Mouse (Mus musculus) inflammation-experienced regulatory T-cells, adult 6 months (primary cell): ENCODE measurements around the gene Tex47. TPM values are rescaled to one million over a fixed set of nuclear protein-coding genes. Genes with fewer than 3 reads are reported as not detected.
A peak's percentile ranks its signal among the peaks of the same experiment; 100 is the strongest.

Experiments used
- ATAC-seq: one replicate; pipeline ENCODE4 v1.8.0; 2017
- polyA plus RNA-seq, 3 experiments: library from polyadenylated mRNA; unstranded; fragments of 100-300 nt; shearing (Covaris generic); gene quantifications; one replicate each; pipeline ENCODE4 v1.2.1; 2017

Tex47 gene
- not detected for polyA plus RNA-seq

DNA sequence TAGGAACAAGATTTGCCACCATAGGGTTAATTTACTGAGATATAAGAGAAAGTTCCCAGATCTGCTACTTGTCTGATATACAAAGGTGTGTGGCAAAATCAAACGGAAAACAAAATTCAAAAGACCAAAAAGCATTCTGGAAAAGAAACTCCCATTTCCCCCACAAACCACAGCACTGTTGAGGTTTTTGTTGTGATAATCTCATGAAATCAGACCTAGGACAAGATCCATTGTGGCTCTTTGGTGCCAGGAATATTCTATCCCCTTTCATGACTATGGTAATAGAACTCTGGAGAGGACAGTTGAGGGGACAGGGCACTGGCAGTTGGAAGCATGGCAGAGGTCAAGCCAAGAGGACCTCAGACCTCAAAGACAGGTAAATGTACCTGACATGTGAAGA lies at the start of gene Tex47:
Gene Tex47, plus strand, starts transcription at position 301 of the 400 bp plus-strand sequence.
- no peak for ATAC-seq

GRCm38 (mm10) chr5:7276659-7277455 lies 27.1 kb upstream of the Tex47 start:
- peak; percentile 99 for ATAC-seq

GRCm38 (mm10) chr5:7284336-7284735 lies 19.6 kb upstream of the Tex47 start:
- ATAC-seq, result no peak

DNA sequence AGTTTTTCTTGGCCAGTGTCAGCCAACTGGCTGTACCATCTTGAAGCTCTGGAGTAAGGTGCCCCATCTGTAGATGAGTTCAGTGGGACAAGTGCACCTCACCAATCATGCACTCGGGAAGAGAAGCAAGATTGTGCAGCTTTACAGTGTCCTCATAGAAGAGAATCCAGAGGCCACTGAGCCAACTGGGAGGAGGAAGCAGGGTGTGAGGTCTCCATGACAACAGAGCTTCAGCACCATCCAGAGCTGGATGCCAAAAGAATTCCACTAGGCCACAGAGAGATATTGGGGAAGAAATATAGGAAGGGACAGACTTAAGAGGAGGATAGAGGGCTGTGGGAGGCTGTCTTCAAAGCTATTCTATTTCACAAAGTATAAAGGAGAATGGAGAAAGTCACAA lies 950 bp upstream of the Tex47 start:
- ATAC-seq, result no peak

- ATAC-seq, result no peak
Observed at GRCm38 (mm10) chr5:7325594-7325993, 21.7 kb downstream of the Tex47 start.

DNA sequence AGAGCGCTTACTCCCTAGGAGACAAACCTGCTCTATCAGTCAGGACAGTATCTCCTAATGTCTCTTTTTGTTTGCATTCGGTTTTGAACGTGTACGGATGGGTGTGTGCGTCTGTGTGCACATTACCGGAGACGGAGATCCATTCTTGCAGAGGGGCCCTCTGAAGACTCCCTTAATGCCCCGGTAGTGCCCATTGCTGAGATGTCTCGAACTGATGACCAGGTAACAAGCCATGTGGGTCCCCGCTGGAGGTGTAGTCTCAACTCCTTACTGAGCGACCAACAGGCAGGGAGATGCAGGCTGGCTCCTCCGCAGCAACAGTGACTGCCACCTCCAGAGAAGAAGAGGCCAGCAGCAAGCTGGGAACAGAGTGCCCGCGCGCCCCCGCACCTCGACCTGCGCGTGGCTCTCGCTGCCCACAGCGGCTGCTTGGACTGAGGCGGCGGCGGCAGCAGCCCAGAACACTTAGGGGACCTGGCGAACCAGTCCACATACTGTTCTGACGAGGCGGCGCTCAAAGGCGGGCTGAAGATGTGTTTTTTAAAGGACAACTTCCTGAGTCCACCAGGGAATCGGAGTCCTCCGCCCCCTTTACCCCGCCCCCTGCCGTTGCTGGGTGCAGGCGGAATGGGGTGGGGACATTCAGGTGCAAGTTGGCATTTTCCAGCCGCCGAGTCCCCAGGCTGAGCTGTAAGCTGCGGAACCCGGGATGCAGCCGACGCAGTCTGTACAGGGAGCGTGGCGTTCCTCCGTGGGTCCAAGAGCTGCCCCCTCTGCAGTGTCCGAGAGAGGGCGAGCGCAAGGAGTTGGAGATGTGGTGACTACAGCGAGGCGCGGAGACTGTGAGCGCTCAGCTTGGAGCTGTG lies 40.5 kb downstream of the Tex47 start, which contains the start of gene Zfp804b:
Gene Zfp804b, minus strand, starts transcription at position 612 of the 866 bp plus-strand sequence.
- ATAC-seq, result no peak

DNA sequence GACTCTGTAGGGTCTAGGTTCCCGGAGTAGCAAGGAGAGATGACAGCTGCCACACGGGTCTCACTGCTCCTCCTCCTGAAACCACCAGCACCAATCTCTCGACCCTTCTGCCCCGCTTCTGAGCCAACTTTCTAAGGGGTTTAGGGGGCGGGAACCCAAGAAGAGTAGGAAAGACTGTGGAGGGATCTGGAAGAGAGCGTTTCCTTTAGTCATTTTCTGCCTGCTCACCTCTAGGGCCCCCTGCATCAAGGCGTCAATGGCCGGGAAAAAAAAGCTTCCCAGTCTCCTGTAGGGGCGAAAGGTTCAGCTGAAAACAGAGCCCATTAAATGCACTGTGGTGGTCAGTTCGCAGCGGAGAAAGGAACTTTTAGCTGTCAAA lies 41.1 kb downstream of the Tex47 start:
- ATAC-seq, result no peak

Other genes with a start within 250 kb of the Tex47 start
- gene Zfp804b, start 40.6 kb downstream of the Tex47 start, polyA plus RNA-seq, result not detected